Mouse (Mus musculus) c-Kit-positive CD71-positive TER-119-negative erythroid progenitor cells, embryonic 14.5 days (primary cell): Measurements from ENCODE around the gene Dcaf15.

Experiments
- DNase-seq: peaks from one replicate; pipeline ENCODE4 v3.0.0-alpha.2; 2013; ENCODE audit warnings: low read depth

Gene Dcaf15

GRCm38 (mm10) chr8:84066291-84066930, 38.2 kb downstream of the Dcaf15 start, which contains the start of gene Rfx1:
Rfx1 (plus strand) TSS chr8:84066834.
- DNase-seq: peak; percentile 99

- DNase-seq: no peak
Observed at GRCm38 (mm10) chr8:84065457-84066072, 39.0 kb downstream of the Dcaf15 start.

GRCm38 (mm10) chr8:84065037-84065436, 39.5 kb downstream of the Dcaf15 start, which contains the start of gene Gm10643:
Gm10643 (minus strand) TSS chr8:84065137.
- no peak for DNase-seq

- DNase-seq: no peak
Observed at GRCm38 (mm10) chr8:84063861-84064610, 40.5 kb downstream of the Dcaf15 start.

- DNase-seq: no peak
Observed at GRCm38 (mm10) chr8:84060245-84060644, 44.3 kb downstream of the Dcaf15 start.

- DNase-seq: no peak
Observed at GRCm38 (mm10) chr8:84059226-84059625, 45.3 kb downstream of the Dcaf15 start.

- DNase-seq: no peak
Observed at GRCm38 (mm10) chr8:84057827-84058226, 46.7 kb downstream of the Dcaf15 start.

GRCm38 (mm10) chr8:84053229-84053628, 51.3 kb downstream of the Dcaf15 start:
- DNase-seq: no peak

- DNase-seq: no peak
Observed at GRCm38 (mm10) chr8:84052746-84053145, 51.8 kb downstream of the Dcaf15 start.

GRCm38 (mm10) chr8:84048171-84048570, 56.4 kb downstream of the Dcaf15 start:
- DNase-seq: no peak
